Mouse (Mus musculus) stomach, postnatal 0 days (tissue): Measurements from ENCODE around the gene Ubxn10.

ENCODE experiments used
- CTCF ChIP-seq: IDR thresholded peaks from 2 replicates; pipeline ENCODE4 v1.5.1; 2016; ENCODE audit warnings: antibody characterized with exemption, low read depth, mild to moderate bottlenecking, moderate library complexity
- EP300 ChIP-seq: optimal IDR thresholded peaks from 2 replicates; pipeline ENCODE3; 2016; ENCODE audit warnings: antibody characterized with exemption

DNA sequence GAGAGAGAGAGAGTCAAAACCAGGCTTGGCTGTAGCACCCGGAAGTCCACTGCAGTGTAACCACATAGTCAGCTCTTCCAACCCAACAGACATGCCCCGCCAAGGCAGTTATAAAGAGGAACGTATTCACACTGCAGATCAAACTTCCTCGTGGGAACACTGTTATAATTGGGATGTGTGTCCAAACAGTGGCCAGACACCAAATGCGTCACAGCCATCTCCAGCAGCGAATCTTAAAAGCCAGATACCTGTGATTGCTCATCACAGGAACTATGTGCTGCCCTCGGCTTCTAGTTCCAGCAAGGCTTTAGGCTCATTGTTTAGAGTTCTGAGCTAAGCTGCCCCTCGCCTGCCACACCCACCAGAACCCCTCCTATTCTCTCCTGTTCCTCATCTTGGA, 34.4 kb downstream of the Ubxn10 start:
- TF ChIP-seq CTCF: no peak
- TF ChIP-seq EP300: no peak
